Mouse (Mus musculus): ENCODE measurements at regions not wholly inside any gene's neighbourhood (a gene's known extent, or its start where the extent isn't known, plus 50 kb on each side); places are given as distances from the start of the nearest gene placed in this dataset.

DNA sequence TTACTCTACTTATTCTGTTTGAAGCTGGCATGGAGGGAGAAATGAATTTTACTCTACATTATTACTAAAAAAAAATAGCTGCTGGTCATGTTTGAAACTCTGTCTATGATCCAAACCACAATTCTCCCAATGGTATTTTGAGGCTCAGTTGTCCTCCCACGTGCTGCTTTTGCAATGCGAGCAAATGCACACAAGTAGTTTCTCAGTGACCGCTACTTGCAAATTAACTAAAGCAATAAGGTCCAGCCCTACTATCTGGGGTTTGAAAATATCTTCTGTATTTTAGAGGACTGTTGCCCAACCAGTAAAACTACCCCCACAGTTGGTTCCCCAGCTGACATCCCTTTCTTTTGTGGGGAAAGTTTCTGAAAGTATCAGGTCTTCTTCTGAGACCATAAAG, 276.0 kb downstream of the Cetn3 start:
- TF ChIP-seq MYOG (IDR thresholded peaks at IDR 0.05; ENCODE audit: control insufficient read depth in 1 of 3, insufficient read depth in 1 of 3, insufficient read length in 2 of 3, low read depth in 2 of 3) (no peak), POLR2A (IDR thresholded peaks at IDR 0.05; ENCODE audit: insufficient read length, low read depth) (no peak), POLR2AphosphoS2 (IDR thresholded peaks at IDR 0.05; ENCODE audit: insufficient read length, low read depth) (no peak), USF1 (IDR thresholded peaks at IDR 0.05; ENCODE audit: low read depth) (peak; percentile 76), MAX (IDR thresholded peaks at IDR 0.05; ENCODE audit: low read depth) (no peak), E2F4 (IDR thresholded peaks at IDR 0.05; ENCODE audit: insufficient read depth) (no peak), MYOD1 (IDR thresholded peaks at IDR 0.05; ENCODE audit: control insufficient read depth in 1 of 3, insufficient read length in 2 of 3, low read depth in 2 of 3) (no peak), CEBPB (IDR thresholded peaks at IDR 0.05; ENCODE audit: insufficient read depth, poor library complexity, severe bottlenecking) (peak; percentile 73; the same call in 1 of the 2 replicates), SRF (IDR thresholded peaks at IDR 0.05; ENCODE audit: control insufficient read depth, insufficient read length, low read depth) (no peak), TCF12 (IDR thresholded peaks at IDR 0.05; ENCODE audit: insufficient read depth, poor library complexity, severe bottlenecking) (no peak), REST (IDR thresholded peaks at IDR 0.05; ENCODE audit: insufficient read depth, insufficient read length) (no peak), TCF3 (IDR thresholded peaks at IDR 0.05; ENCODE audit: insufficient read length, low read depth) (no peak)

Data from myocyte (in vitro differentiated cells).